Mouse (Mus musculus): Measurements from ENCODE around the gene Gm9736. TPM values are rescaled to one million over a fixed set of nuclear protein-coding genes. Genes with fewer than 3 reads are reported as not detected.
"Not testable (repeated sequence)": the region's sequence is repeated elsewhere in the genome, so short reads cannot be mapped to it uniquely, and the experiment has no call there.

Gene Gm9736
- polyA plus RNA-seq, 1 experiment from 2014 or later, result not detected

- not testable (repeated sequence) for H3K27me3 ChIP-seq (ENCODE audit: insufficient read depth, poor library complexity, severe bottlenecking); H3K36me3 ChIP-seq; H3K9me3 ChIP-seq; H3K4me3 ChIP-seq; H3K27ac ChIP-seq; DNase-seq (ENCODE audit: low spot score); H3K4me1 ChIP-seq
- WGBS, result no CpG with 5 or more reads among the region's 1 CpGs
Measured at GRCm38 (mm10) chr10:77759582-77759981, 8.4 kb upstream of the Gm9736 start, which contains the start of gene Gm3233. TSS of gene Gm3233 (minus strand) at chr10:77759682.

- no peak for DNase-seq (ENCODE audit: low spot score)
- H3K9me3 ChIP-seq, result no peaks in the 10 kb centered on the region
- H3K36me3 ChIP-seq, result no peaks in the 10 kb centered on the region
Measured at GRCm38 (mm10) chr10:77753448-77753847, 2.3 kb upstream of the Gm9736 start.

GRCm38 (mm10) chr10:77752312-77752711 is 1.2 kb upstream of the Gm9736 start:
- H3K36me3 ChIP-seq; H3K9me3 ChIP-seq; H3K27ac ChIP-seq; H3K4me1 ChIP-seq; DNase-seq (ENCODE audit: low spot score); H3K27me3 ChIP-seq (ENCODE audit: insufficient read depth, poor library complexity, severe bottlenecking); H3K4me3 ChIP-seq: not testable (repeated sequence)
- WGBS, result 64% methylated on average over 3 of the region's 3 CpGs

More at GRCm38 (mm10) chr10:77753448-77753847, 2.3 kb upstream of the Gm9736 start:
- no peak overlapping the region for H3K4me3 ChIP-seq
- no peak overlapping the region for H3K27ac ChIP-seq
- no peaks in the 10 kb centered on the region for H3K4me1 ChIP-seq
- H3K27me3 ChIP-seq (ENCODE audit: insufficient read depth, poor library complexity, severe bottlenecking), result peaks cover 6% of the 10 kb centered on the region; the same call in 1 of the 2 replicates

- WGBS, result 73% methylated on average over 1 of the region's 1 CpGs
- H3K27ac ChIP-seq; H3K36me3 ChIP-seq; H3K4me3 ChIP-seq; H3K9me3 ChIP-seq; H3K4me1 ChIP-seq; DNase-seq (ENCODE audit: low spot score); H3K27me3 ChIP-seq (ENCODE audit: insufficient read depth, poor library complexity, severe bottlenecking): not testable (repeated sequence)
Measured at GRCm38 (mm10) chr10:77750686-77751085, 468 bp downstream of the Gm9736 start.

- H3K4me1 ChIP-seq; DNase-seq (ENCODE audit: low spot score); H3K9me3 ChIP-seq; H3K27me3 ChIP-seq (ENCODE audit: insufficient read depth, poor library complexity, severe bottlenecking); H3K4me3 ChIP-seq; H3K27ac ChIP-seq; H3K36me3 ChIP-seq: not testable (repeated sequence)
- WGBS, result 60% methylated on average over 4 of the region's 5 CpGs
Measured at GRCm38 (mm10) chr10:77741924-77742688, 9.0 kb downstream of the Gm9736 start, which contains the start of gene Gm18596. TSS of gene Gm18596 (minus strand) at chr10:77742638.

GRCm38 (mm10) chr10:77738929-77739328 is 12.2 kb downstream of the Gm9736 start:
- H3K4me3 ChIP-seq, result no peak overlapping the region
- H3K9me3 ChIP-seq, result peaks cover 7% of the 10 kb centered on the region; the same call in 1 of the 2 replicates
- H3K36me3 ChIP-seq, result no peaks in the 10 kb centered on the region
- peaks cover 8% of the 10 kb centered on the region; the same call in 1 of the 2 replicates for H3K27me3 ChIP-seq (ENCODE audit: insufficient read depth, poor library complexity, severe bottlenecking)
- no peak overlapping the region for H3K27ac ChIP-seq
- 88% methylated on average over 4 of the region's 4 CpGs for WGBS
- H3K4me1 ChIP-seq, result 0 out of 2 replicates have a peak, but pooled peaks cover 5% of the 10 kb centered on the region
- DNase-seq (ENCODE audit: low spot score), result no peak

GRCm38 (mm10) chr10:77735928-77736327 is 15.2 kb downstream of the Gm9736 start:
- Histone ChIP-seq H3K4me1 (0 out of 2 replicates have a peak, but pooled peaks cover 5% of the 10 kb centered on the region), H3K36me3 (no peaks in the 10 kb centered on the region), H3K27me3 (ENCODE audit: insufficient read depth, poor library complexity, severe bottlenecking) (no peaks in the 10 kb centered on the region), H3K27ac (no peak overlapping the region), H3K9me3 (peaks cover 7% of the 10 kb centered on the region; the same call in 1 of the 2 replicates), H3K4me3 (no peak overlapping the region)
- DNase-seq (ENCODE audit: low spot score), result no peak
- 81% methylated on average over 1 of the region's 1 CpGs for WGBS

- no peak overlapping the region for H3K27ac ChIP-seq
- no peaks in the 10 kb centered on the region; the same call in 1 of the 2 replicates for H3K27me3 ChIP-seq (ENCODE audit: insufficient read depth, poor library complexity, severe bottlenecking)
- H3K4me1 ChIP-seq, result no peaks in the 10 kb centered on the region
- DNase-seq (ENCODE audit: low spot score), result no peak
- H3K4me3 ChIP-seq, result no peak overlapping the region
- no peaks in the 10 kb centered on the region for H3K36me3 ChIP-seq
- H3K9me3 ChIP-seq, result no peaks in the 10 kb centered on the region
- WGBS, result 56% methylated on average over 4 of the region's 4 CpGs
Measured at GRCm38 (mm10) chr10:77729241-77729640, 21.9 kb downstream of the Gm9736 start.

GRCm38 (mm10) chr10:77728280-77728679 is 22.9 kb downstream of the Gm9736 start:
- Histone ChIP-seq H3K9me3 (no peaks in the 10 kb centered on the region), H3K27me3 (ENCODE audit: insufficient read depth, poor library complexity, severe bottlenecking) (no peaks in the 10 kb centered on the region; the same call in 1 of the 2 replicates), H3K4me3 (no peak overlapping the region), H3K36me3 (no peaks in the 10 kb centered on the region), H3K27ac (no peak overlapping the region), H3K4me1 (no peaks in the 10 kb centered on the region)
- no peak for DNase-seq (ENCODE audit: low spot score)
- WGBS, result 58% methylated on average over 4 of the region's 4 CpGs

GRCm38 (mm10) chr10:77726186-77726585 is 25.0 kb downstream of the Gm9736 start, which contains the start of gene Gm10100:
TSS of gene Gm10100 (plus strand) at chr10:77726486.
- no peaks in the 10 kb centered on the region for H3K9me3 ChIP-seq
- no peak for DNase-seq (ENCODE audit: low spot score)
- H3K27ac ChIP-seq, result no peak within 1 kb of the TSS
- no peak within 1 kb of the TSS for H3K4me3 ChIP-seq
- 28% methylated on average over 3 of the region's 3 CpGs for WGBS
- H3K36me3 ChIP-seq, result no peaks in the 10 kb centered on the region
- H3K4me1 ChIP-seq, result no peaks in the 10 kb centered on the region
- H3K27me3 ChIP-seq (ENCODE audit: insufficient read depth, poor library complexity, severe bottlenecking), result no peaks in the 10 kb centered on the region; the same call in 1 of the 2 replicates

GRCm38 (mm10) chr10:77724855-77725254 is 26.3 kb downstream of the Gm9736 start:
- no peak overlapping the region for H3K27ac ChIP-seq
- H3K36me3 ChIP-seq, result no peaks in the 10 kb centered on the region
- H3K4me1 ChIP-seq, result no peaks in the 10 kb centered on the region
- no peak for DNase-seq (ENCODE audit: low spot score)
- H3K27me3 ChIP-seq (ENCODE audit: insufficient read depth, poor library complexity, severe bottlenecking), result no peaks in the 10 kb centered on the region; the same call in 1 of the 2 replicates
- H3K4me3 ChIP-seq, result no peak overlapping the region
- 0 out of 2 replicates have a peak, but pooled peaks cover 4% of the 10 kb centered on the region for H3K9me3 ChIP-seq
- 74% methylated on average over 8 of the region's 8 CpGs for WGBS

- H3K27me3 ChIP-seq (ENCODE audit: insufficient read depth, poor library complexity, severe bottlenecking); H3K4me3 ChIP-seq; H3K36me3 ChIP-seq; DNase-seq (ENCODE audit: low spot score); H3K9me3 ChIP-seq; H3K4me1 ChIP-seq; H3K27ac ChIP-seq: not testable (repeated sequence)
- 73% methylated on average over 1 of the region's 1 CpGs for WGBS
Measured at GRCm38 (mm10) chr10:77720299-77720698, 30.9 kb downstream of the Gm9736 start, which contains the start of gene Krtap12-1. TSS of gene Krtap12-1 (plus strand) at chr10:77720599.

- no peak within 1 kb of the TSS for H3K4me3 ChIP-seq
- H3K9me3 ChIP-seq, result 0 out of 2 replicates have a peak, but pooled peaks cover 1% of the 10 kb centered on the region
- no peak for DNase-seq (ENCODE audit: low spot score)
- WGBS, result 68% methylated on average over 1 of the region's 1 CpGs
- H3K27me3 ChIP-seq (ENCODE audit: insufficient read depth, poor library complexity, severe bottlenecking), result no peaks in the 10 kb centered on the region
- H3K36me3 ChIP-seq, result no peaks in the 10 kb centered on the region
- no peak within 1 kb of the TSS for H3K27ac ChIP-seq
- no peaks in the 10 kb centered on the region for H3K4me1 ChIP-seq
Measured at GRCm38 (mm10) chr10:77715507-77715906, 35.6 kb downstream of the Gm9736 start, which contains the start of gene Gm10142. TSS of gene Gm10142 (plus strand) at chr10:77715807.

Measured in heart, embryonic 10.5 days (tissue).